Mouse (Mus musculus) thymus, postnatal 10 days (tissue): ENCODE data around the gene Foxl1.
"Not testable (repeated sequence)": the region's sequence is repeated elsewhere in the genome, so short reads cannot be mapped to it uniquely, and the experiment has no call there.

Source experiments
- DNase-seq, 2 experiments: peaks; one replicate each; pipeline ENCODE4 v3.0.0; 2021; ENCODE audit warnings: low spot score in 2 of 2

The Foxl1 gene

DNA sequence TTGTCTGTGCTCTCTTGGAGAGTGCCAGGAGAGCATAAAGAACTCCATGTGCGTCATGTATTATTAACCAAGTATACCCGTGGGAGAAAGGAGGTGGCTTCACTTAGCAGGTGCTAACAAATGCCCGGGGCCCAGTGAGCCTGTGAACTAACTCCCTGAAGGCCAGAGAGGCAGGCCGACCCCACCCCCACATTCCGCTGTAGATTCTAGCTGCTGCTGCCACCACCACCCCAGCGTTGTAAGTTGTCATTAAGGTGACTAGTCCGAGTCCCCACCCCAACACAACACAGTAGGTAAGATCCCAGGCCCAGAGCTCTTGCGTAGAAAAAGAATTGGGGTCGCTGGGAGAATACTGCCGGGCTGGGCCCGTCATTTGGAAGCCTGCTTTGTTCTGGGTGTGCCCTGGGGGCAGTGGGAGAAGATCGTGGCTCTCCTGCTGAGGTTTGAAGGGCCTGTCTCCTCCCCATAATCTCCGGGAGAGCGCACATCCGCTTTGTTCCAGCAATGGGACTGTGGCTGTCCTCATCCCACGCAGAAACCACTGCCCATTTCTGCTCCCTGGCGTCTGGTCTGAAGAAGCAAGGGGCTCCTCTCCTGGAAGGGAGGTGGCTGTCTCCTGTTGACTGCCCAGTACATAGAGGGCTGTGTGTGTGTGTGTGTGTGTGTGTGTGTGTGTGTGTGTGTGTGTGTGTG lies 3.0 kb upstream of the Foxl1 start:
- DNase-seq = no peak

DNA sequence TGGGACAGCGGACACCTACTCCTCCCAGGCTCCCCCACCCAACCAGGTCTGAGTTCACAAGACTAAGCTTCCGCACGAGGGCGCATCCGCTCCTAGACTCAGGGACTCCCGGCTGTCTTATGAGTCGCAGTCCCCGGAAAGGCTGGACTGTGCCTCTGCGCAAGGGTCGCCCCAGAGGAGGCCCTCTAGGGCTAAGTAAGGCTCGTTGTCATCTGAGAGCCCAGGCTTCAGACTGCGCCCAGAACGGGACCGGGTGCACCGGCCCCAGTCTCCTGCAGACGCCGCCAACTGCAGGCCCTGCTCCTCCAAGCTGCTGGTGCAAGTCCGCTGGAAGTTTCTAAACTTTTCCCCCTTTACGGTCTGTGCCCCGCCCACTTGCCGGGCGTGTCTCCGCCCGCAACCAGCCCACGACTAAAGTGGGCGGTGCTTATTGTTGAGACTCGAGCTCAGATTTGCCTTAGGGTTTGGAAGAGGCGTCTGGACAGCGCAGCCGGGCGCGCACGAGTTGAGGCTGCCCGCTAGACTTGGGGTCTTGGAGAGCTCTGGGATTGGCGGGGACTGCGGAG lies 2.3 kb upstream of the Foxl1 start:
- DNase-seq = no peak

DNA sequence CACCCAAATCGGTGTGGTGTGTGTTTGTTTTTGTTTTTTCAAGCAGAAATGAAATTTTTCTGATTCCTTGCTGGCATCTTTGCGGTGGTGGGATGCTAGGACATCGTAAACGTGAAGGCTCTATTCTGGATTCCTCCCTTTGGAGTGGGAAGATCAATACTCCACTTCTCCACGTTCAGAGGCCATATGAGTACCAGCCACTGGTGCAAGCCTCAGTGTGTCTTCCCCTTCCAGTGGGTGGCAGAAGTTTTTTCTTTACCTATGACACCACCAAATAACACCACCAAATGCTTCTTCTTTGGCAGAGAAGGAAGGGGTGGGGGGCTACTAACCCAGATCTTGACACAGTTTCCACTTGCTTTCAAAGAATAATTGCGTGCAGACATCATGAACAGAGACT lies 1.5 kb upstream of the Foxl1 start:
- DNase-seq = no peak

DNA sequence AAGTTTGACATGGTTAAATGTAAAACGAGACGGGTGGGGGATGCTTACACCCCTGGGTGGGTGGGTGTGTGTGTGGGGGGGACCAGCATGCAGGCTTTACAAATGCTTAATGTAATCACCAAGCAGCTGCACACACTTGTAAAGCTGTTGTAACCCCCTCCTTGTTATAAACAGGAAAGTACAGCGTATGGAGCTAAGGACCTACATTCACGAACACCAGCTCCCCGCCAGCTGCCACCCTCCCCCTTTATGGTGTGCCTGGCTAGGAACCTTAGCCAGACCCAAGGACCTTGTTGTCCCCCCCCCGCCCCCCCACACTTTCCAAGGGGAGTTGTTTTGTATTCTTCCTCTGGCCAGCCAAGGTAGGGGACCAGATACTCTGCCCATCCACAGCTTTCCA lies 1.0 kb upstream of the Foxl1 start:
- DNase-seq = no peak

DNA sequence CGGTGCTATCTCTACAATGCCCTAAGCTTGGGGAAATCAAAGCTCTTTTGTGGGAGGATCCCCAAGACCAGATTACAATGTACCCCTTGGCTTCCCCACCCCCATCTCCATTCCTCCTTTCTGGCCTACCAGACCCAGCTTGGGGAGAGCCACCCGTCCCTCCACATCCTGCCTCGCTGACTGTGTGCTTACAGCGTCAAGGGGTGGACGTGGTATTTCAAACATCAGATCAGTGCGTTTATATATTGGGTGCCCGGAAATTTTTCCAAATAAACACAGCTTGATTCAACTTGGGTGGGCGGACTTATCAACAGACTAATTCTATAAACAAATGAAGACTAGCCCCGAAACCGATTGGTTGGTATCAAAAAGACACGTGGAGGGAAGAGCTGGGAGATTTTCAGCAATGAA lies 444 bp upstream of the Foxl1 start:
- DNase-seq = no peak

DNA sequence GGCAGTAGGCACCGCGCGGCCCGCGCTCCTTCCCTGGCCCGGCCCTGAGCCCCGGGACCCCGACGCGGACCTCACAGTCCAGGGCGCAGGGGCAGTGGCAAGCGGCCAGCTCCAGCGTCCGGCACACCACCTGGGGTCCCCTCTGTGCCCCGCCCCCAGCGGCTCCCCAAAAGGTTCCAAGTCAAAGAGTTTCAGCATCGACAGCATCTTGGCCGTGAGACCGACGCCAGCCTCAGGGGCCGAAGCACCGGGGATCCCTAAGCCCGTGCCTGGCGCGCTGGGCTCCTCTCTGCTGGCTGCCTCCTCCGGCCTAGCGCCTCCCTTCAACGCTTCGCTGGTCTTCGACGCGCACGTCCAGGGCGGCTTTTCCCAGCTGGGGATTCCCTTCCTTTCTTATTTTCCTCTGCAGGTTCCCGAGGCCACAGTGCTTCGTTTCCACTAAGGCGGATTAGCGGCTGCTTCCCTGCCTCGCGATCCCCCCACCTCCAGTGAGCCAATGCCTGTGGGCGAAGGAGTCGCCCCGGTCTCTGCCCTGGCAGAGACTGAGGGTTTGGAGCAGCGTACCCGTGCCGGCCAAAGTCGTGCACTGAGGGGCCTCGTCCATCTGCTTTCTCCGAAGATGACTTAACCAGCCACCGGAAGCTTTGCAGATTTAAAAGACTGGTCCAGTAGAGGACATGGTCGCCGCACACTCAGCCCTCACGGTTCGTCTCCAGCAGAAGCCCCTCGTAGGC lies 958 bp downstream of the Foxl1 start:
- DNase-seq = no peak

DNA sequence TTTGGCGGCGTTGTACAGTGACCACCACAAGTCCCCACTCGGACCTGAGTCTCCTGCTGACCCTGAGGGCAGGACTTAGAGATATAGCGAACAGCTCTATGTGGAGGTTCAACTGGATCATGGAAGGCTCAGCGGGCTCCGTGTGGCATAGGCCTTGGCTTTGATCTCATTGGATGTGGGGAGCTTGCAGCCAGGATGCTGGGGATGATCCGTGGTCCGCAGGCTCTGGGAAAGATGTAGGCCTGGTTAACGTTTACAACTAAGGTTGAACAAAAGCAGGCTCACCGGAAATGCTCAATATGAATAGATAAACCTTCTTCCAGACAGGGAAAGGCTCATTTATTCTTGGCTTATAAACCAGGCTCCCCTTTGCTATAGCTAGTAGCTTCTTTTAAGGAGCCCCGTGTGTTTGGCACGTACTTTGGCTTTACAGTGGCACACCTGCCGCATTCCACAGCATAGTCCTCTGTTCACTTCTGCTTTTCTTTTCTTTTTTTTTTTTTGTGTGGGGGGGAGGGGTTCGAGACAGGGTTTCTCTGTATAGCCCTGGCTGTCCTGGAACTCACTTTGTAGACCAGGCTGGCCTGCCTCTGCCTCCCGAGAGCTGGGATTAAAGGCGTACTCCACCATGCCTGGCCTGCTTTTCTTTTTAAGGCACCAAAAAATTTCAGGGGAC lies 1.7 kb downstream of the Foxl1 start:
- DNase-seq = no peak

DNA sequence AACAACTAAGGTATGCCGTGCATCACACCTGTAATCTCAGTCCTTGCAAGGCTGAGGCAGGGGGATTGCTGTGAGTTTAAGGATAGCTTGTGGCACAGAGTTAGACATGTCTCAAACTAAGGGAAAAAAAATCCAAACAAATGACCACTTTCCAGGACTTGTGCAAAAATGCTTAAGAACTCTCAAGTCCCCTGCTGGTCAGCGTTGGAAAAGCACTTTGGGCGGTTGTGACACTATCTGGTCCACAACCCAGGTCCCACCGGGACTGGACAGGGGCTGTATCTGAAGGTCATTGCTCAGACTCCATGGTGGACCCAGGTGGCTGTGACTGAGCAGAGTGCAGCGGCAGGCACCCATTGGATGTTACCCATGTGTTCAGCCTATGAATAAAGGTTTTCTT lies 2.8 kb downstream of the Foxl1 start:
- no peak for DNase-seq

DNA sequence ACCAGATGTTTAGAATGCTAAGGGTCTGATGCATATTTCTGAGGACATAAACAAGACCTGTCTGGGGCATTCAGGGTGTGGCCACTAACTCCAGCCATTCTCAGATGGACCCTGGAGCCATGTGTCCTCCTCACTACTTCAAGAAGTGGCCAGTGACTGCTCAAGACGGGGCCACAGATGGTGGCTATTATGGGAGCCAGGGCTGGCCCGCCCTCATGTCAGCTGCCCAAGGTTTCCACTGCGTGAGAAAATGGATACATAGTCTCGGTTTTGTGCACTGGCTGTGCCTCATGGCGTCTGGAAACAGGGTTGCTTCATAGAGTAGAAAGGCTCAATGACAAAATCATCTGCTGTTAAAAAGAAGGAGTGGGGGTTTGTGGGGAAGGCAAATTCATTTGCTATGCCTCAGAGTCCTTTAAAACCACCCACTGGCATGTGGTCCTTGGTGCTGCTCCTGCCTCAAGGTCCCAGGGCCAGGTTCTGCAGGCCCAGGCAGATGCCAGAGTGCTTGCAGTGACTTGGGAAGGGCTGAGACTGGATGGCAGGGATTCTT lies 5.3 kb downstream of the Foxl1 start:
- DNase-seq = no peak

DNA sequence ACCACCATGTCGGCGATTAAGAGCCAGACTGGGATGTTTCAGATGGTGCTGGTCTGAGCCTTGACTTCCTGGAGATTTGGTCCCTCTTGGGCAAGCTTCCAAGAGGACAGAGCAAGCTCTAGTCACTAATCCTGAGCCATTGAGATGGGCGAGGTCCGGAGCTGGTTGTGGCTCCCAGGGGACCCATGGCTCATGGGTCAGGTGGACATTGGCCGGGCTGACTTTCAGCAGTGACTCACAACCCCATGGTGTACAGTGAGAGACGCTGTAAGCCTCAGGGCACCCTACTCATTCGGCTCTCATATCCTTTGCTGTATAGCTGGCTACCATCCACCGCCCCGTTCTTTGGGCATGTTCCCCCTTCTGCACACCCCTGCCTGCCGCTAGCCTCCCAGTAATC lies 6.4 kb downstream of the Foxl1 start:
- DNase-seq = no peak

DNA sequence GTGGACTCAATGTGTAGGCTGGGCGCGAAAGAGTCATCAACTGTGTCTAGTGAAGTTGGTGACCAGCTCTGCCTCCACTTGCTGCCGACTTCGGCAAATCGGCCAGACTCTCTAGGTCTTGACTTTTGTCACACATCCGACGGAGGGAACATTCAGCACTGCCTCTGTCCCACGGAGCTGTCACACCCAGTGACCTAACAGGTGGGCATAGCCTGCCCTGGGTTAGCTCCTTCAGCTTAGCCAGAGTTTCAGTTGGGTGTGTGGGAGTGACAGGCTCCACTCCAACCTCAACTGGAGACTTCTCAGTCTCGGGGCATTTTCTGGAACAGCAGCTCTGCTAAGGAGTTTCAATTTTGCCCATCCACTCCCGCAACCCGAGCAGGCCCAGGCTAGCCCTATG lies 6.8 kb downstream of the Foxl1 start:
- no peak for DNase-seq

DNA sequence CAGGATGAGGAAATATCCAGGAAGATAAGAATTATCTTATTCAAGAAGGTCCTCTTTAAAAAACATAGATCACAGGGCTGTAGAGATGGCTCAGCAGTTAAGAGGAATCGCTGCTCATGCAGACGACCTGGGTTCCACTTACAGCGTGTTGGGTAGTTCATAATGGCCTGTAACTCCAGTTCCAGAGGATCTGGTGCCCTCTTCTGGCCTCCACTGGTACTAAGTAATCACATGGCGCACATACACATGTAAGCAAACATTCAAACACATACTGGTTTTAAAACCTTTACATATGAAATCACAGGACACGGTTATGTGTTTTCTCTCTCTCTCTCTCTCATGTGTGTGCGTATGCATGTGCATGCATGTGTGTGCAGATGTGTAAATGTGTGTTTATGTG lies 9.1 kb downstream of the Foxl1 start:
- DNase-seq = no peak

DNA sequence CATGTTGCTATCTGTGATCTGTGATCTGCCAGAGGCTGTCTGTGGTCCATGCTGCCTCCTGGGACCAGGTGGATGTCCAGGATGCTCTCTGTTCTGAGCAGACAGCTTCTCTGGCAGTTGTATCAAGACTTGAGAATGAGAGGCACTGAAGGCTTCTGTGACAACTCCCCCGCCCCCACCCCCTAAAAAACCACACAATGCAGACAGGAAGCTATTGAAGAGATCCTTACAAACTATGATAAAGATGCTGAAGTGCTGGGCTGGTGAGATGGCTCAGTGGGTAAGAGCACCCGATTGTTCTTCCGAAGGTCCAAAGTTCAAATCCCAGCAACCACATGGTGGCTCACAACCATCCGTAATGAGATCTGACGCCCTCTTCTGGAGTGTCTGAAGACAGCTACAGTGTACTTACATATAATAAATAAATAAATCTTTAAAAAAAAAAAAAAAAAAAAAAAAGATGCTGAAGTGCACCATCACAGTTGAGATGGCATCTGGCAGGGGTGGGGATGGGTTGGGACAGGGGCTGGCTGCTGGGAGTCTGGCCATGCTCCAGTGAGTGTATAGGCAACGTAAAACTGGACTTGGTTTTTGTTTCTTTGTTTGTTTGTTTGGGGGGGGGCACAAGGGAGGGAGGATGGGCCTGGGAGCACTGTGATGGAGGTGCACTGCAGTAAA lies 17.9 kb downstream of the Foxl1 start:
- not testable (repeated sequence) for DNase-seq

DNA sequence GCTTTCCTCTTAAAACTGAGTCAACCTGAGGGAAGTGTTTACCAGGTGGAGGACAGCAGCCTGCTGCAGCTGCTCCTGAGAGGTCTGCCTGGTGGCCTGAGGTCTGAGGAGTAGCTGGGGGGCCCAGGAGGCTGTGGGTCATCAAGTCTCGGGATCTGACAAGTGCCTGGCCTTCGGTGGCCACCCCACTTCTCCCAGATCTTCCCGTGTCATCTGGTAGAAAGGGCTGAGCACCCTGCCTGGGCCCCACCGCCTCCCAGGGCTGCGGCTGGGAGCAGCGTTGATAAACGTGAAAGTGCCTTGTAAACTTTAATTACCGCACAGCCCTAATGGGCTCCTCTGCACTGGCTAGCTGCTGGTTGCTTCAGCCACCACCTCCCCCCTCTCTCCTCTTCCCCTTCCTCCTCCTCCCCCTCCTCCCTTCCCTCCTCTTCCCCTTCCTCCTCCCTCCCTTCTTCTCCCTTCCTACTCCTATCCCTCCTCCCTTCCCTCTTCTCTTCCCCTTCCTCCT lies 20.9 kb downstream of the Foxl1 start:
- DNase-seq = no peak

DNA sequence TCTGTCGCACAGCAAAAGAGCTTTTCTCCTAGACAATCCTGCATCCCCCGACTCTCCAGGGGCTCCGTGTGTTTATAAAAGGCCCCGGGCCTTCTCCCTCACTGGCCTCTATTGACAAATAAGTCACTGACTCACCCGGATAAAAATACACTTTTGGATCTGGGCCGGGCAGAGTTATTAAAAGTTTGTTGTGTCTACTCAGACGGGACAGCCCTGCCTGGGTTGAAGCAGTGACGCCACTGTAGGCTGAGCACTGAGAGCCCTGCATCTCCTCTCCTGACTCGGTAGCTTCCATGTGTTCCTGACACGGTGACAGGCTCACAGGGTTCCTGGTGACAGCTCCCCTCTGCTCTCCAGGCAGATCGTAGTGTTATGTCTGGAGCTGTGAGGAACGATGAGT lies 24.7 kb downstream of the Foxl1 start:
- no peak for DNase-seq

DNA sequence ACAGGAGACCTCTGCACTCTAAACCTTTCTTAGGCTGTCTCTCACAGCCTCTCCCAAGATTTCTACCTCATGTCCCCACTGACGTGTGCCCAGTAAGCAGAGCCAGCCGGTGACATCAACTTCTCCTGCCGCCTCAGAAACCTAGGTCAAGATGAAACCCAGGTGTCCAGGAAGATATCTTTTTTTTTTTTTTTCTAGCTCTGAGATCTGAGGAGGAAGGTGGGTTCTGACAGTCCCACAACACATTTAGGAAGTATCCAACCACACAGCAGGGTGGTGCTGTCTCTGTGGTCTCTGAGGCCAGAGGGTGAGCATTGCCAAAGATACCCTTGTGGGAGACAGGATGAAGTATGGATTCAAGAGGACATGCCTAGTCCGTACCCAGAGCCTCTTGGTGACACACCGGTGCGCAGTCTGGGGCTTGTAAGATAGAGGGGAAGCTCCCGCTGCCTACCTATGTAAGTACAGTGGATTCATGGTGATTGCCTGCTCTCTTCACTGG lies 29.3 kb downstream of the Foxl1 start:
- DNase-seq = no peak

DNA sequence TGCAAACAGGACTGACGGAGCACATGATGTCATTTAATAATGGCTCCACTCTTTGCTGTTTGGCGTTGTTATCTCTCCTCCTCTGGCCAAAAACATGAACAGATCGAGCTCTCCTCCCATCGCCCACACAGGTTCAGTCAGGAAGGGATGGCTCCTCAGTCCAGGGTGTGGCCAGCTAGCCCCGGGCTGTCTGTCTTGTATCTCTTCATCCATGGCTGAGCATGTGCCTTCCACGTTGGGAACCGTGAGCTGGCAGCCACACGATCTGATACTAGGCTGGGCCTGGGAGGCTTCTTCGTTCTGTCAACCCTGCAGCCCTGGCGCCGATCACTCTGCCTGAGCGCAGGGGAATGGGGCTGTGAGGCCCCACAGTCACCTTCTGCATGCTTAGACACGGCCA lies 31.1 kb downstream of the Foxl1 start:
- DNase-seq = no peak

DNA sequence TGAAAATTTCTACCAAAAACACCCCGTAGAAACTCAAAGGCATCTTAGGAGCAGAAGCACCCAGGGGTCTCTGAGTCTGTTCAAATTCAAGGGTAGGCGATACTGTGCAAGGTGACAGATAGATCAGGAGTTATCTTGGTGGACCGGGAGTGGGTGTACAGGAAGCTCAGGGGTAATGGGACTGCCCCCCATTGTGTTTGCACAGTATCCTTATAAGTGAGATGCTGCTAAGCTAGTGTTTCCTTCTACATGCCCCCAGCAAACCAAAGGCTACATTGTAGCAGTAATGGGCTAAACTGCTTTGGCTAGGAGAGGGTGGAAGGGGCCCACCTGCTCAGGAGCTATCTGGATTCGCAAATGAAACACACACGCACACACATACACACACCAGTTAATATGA lies 33.7 kb downstream of the Foxl1 start:
- DNase-seq = no peak

DNA sequence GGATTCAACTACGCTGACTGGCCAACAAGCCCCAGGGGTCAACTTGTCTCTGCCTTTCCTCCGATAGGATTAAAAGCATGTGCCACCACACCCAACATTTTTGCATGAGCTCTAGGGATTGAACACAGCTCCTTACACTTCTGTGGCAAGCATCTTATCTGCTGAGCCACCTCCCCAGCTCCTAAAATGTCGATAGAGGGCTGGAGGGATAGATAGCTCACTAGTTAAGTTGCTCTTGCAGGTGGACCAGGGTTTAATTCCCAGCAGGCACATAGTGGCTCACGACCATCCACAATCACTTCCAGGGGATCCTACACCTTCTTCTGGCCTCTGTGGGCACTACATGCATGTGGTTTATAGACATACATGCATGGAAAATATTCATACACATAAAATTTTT lies 34.7 kb downstream of the Foxl1 start:
- DNase-seq = no peak

DNA sequence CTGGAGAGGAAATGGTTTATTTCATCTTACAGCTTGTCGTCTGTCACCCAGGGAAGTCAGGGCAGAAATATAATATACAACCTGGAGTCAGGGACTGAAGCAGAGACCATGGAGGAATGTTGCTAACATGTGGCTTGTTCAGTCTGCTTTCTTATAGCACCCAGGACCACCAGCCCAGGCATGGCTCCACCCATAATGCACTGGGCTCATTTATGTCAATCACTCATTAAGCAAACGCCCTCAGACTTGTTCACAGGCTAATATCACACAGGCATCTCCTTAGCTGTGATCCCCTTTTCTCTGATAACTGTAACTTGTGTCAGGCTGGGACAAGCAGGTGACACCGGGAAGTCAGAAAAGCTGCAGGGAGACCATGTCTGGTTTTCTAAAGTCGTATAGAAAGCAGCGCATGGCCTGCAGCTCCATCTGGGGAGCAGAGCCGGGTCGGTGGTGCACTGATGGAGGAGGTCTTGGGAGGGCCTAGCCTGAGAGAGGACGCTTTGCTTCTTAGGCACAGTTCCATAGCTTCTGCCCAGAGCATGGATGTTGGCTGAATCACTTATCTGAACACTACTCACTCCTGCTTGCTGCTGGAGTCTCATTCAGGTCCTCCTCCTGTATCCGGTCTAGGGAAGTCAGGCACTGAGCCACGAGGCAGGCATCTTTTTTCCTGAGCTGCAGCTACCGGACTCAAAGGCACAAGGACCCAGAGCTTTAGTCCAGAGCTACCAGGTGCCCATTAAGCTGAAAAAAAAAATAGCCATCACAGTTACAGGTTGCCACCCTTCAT lies 35.4 kb downstream of the Foxl1 start:
- DNase-seq = no peak

DNA sequence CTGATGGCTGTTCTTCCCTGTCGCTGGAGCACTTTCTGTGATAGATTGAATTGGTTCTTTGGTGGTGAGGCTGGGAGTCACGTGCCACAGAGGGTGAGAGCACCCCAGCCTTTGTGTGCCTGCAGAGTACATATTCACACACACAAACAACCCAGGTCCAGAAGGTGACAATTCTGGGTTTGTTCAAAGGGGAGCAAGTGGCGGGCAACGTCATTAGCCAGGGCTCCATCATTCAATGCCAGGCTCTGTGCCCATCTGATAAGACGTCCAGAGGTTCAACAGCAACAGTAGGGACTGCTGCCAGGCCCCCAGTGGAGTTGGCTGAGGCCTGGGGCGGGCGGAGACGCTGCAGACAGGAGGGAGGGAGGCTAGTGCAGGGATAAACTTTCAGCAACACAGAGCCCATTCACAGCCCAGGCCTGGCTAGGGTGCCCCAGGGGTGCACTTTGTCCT lies 36.3 kb downstream of the Foxl1 start:
- DNase-seq = no peak
